Mouse (Mus musculus) kidney, adult 11 months (tissue): Measurements from ENCODE around the gene Dimt1.
"Not testable (repeated sequence)": the region's sequence is repeated elsewhere in the genome, so short reads cannot be mapped to it uniquely, and the experiment has no call there.

Experiments used
- DNase-seq: peaks from one replicate; pipeline ENCODE4 v3.0.0; 2022

Gene Dimt1

GRCm38 (mm10) chr13:106946594-106947540 lies at the start of gene Dimt1:
Gene Dimt1, plus strand, starts transcription at chr13:106947127.
- DNase-seq, result peak; percentile 95

GRCm38 (mm10) chr13:106904637-106905036 lies 42.3 kb upstream of the Dimt1 start:
- DNase-seq, result no peak

GRCm38 (mm10) chr13:106905154-106905553 lies 41.8 kb upstream of the Dimt1 start:
- DNase-seq, result not testable (repeated sequence)

- DNase-seq, result no peak
Measured at GRCm38 (mm10) chr13:106907273-106907672, 39.7 kb upstream of the Dimt1 start.

- DNase-seq, result no peak
Measured at GRCm38 (mm10) chr13:106910096-106910495, 36.8 kb upstream of the Dimt1 start.

GRCm38 (mm10) chr13:106913125-106913736 lies 33.7 kb upstream of the Dimt1 start:
- DNase-seq, result no peak

GRCm38 (mm10) chr13:106918322-106919050 lies 28.4 kb upstream of the Dimt1 start:
- no peak for DNase-seq

- not testable (repeated sequence) for DNase-seq
Measured at GRCm38 (mm10) chr13:106925921-106926320, 21.0 kb upstream of the Dimt1 start.

- DNase-seq, result no peak
Measured at GRCm38 (mm10) chr13:106928296-106928695, 18.6 kb upstream of the Dimt1 start.

- no peak for DNase-seq
Measured at GRCm38 (mm10) chr13:106929201-106929600, 17.7 kb upstream of the Dimt1 start.

- DNase-seq, result no peak
Measured at GRCm38 (mm10) chr13:106935871-106936255, 11.1 kb upstream of the Dimt1 start.

GRCm38 (mm10) chr13:106936256-106937137 lies 10.4 kb upstream of the Dimt1 start, which contains the start of gene Ipo11:
Gene Ipo11, minus strand, starts transcription at chr13:106936958.
- DNase-seq, result peak; percentile 84

GRCm38 (mm10) chr13:106937138-106937472 lies 9.8 kb upstream of the Dimt1 start:
- no peak for DNase-seq

- no peak for DNase-seq
Measured at GRCm38 (mm10) chr13:106941211-106941976, 5.5 kb upstream of the Dimt1 start.

- DNase-seq, result no peak
Measured at GRCm38 (mm10) chr13:106942721-106943120, 4.2 kb upstream of the Dimt1 start.

GRCm38 (mm10) chr13:106945518-106945917 lies 1.4 kb upstream of the Dimt1 start:
- DNase-seq, result no peak

- no peak for DNase-seq
Measured at GRCm38 (mm10) chr13:106947583-106947982, 656 bp downstream of the Dimt1 start.

GRCm38 (mm10) chr13:106954880-106955279 lies 8.0 kb downstream of the Dimt1 start:
- DNase-seq, result no peak

- no peak for DNase-seq
Measured at GRCm38 (mm10) chr13:106957554-106957953, 10.6 kb downstream of the Dimt1 start.

- no peak for DNase-seq
Measured at GRCm38 (mm10) chr13:106958286-106958685, 11.4 kb downstream of the Dimt1 start.

GRCm38 (mm10) chr13:106960557-106960956 lies 13.6 kb downstream of the Dimt1 start:
- no peak for DNase-seq

- DNase-seq, result no peak
Measured at GRCm38 (mm10) chr13:106961496-106961895, 14.6 kb downstream of the Dimt1 start.
